Mouse (Mus musculus): ENCODE measurements around the gene Cmtm8.

The Cmtm8 gene

GRCm38 (mm10) chr9:114844017-114844662, at the start of gene Cmtm8:
Cmtm8 (minus strand) TSS chr9:114844156.
- DNase-seq = peak; percentile 21

GRCm38 (mm10) chr9:114892974-114893373, 49.0 kb upstream of the Cmtm8 start:
- DNase-seq = no peak

- DNase-seq = no peak
These were observed 46.4 kb upstream of the Cmtm8 start for GRCm38 (mm10) chr9:114890377-114890776.

- DNase-seq = no peak
These were observed 45.0 kb upstream of the Cmtm8 start for GRCm38 (mm10) chr9:114888856-114889407.

GRCm38 (mm10) chr9:114887699-114888098, 43.7 kb upstream of the Cmtm8 start:
- DNase-seq = no peak

GRCm38 (mm10) chr9:114885991-114886662, 42.2 kb upstream of the Cmtm8 start:
- no peak for DNase-seq

- no peak for DNase-seq
These were observed 41.6 kb upstream of the Cmtm8 start for GRCm38 (mm10) chr9:114885564-114885963.

- DNase-seq = no peak
These were observed 38.0 kb upstream of the Cmtm8 start for GRCm38 (mm10) chr9:114881977-114882376.

GRCm38 (mm10) chr9:114855327-114855726, 11.4 kb upstream of the Cmtm8 start:
- no peak for DNase-seq

GRCm38 (mm10) chr9:114854686-114855085, 10.7 kb upstream of the Cmtm8 start:
- peak; percentile 4 for DNase-seq

GRCm38 (mm10) chr9:114853336-114853735, 9.4 kb upstream of the Cmtm8 start:
- no peak for DNase-seq

- DNase-seq = no peak
These were observed 7.6 kb upstream of the Cmtm8 start for GRCm38 (mm10) chr9:114851419-114852190.

GRCm38 (mm10) chr9:114843634-114844016, 331 bp downstream of the Cmtm8 start:
- DNase-seq = peak; percentile 5

GRCm38 (mm10) chr9:114842886-114843285, 1.1 kb downstream of the Cmtm8 start:
- DNase-seq = no peak

- DNase-seq = no peak
These were observed 1.7 kb downstream of the Cmtm8 start for GRCm38 (mm10) chr9:114842269-114842668.

- DNase-seq = no peak
These were observed 5.1 kb downstream of the Cmtm8 start for GRCm38 (mm10) chr9:114838870-114839269.

- DNase-seq = no peak
These were observed 12.4 kb downstream of the Cmtm8 start for GRCm38 (mm10) chr9:114831527-114831926.

GRCm38 (mm10) chr9:114830351-114830750, 13.6 kb downstream of the Cmtm8 start:
- DNase-seq = no peak

- no peak for DNase-seq
These were observed 14.3 kb downstream of the Cmtm8 start for GRCm38 (mm10) chr9:114829669-114830068.

GRCm38 (mm10) chr9:114828377-114828776, 15.6 kb downstream of the Cmtm8 start:
- DNase-seq = no peak

- DNase-seq = no peak
These were observed 16.6 kb downstream of the Cmtm8 start for GRCm38 (mm10) chr9:114827242-114827852.

GRCm38 (mm10) chr9:114824166-114824565, 19.8 kb downstream of the Cmtm8 start:
- DNase-seq = no peak

All from cerebellum, adult 9-11 months (tissue).